Mouse (Mus musculus): Measurements from ENCODE around the gene Lin9.
"Not testable (repeated sequence)": the region's sequence is repeated elsewhere in the genome, so short reads cannot be mapped to it uniquely, and the experiment has no call there.

Gene Lin9

GRCm38 (mm10) chr1:180641137-180641517 is at the start of gene Lin9:
TSS of gene Lin9 (plus strand) at chr1:180641150.
- peak; percentile 89 for DNase-seq (ENCODE audit: low read depth, low spot score)

DNA sequence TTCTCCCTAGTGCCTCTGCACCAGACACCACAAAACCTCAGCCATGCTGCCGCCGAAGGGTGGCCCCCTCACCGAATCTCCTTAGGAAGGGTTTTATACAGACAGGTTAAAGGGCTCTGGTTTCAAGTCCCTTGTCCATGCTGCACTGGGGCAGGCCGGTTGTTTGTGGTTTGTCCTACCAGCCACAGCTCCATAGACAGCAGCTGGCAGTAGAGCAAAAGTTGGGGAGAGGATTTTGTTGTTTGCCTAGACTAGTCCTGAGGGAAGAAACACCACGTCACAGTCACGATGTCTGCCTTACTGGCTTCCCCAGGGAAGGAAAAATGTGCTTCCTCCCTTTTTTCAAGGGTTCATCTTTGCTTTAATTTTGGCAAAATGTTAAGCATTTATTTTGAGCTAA is 40.4 kb upstream of the Lin9 start:
- no peak for DNase-seq (ENCODE audit: low read depth, low spot score)

GRCm38 (mm10) chr1:180601806-180602205 is 39.1 kb upstream of the Lin9 start:
- no peak for DNase-seq (ENCODE audit: low read depth, low spot score)

DNA sequence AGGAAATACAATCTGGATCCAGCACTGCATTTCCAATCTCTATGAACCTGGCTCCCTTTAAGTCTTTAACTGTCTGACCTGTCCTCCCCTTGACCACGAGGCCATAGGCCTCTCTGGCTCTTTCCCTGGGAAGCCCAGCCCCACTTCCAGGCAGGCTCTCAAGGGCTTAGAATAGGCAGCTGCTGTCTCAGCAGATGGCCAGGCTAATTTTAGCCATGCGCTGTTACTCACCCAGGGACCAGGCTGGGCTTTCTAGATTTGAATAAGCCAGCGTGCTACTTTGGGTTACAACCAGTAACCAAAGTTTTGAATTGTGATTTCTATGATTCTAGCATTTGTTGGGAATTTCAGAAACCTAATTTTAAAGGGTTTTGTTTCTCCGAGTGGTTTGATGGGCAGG is 36.4 kb upstream of the Lin9 start:
- DNase-seq (ENCODE audit: low read depth, low spot score), result no peak

DNA sequence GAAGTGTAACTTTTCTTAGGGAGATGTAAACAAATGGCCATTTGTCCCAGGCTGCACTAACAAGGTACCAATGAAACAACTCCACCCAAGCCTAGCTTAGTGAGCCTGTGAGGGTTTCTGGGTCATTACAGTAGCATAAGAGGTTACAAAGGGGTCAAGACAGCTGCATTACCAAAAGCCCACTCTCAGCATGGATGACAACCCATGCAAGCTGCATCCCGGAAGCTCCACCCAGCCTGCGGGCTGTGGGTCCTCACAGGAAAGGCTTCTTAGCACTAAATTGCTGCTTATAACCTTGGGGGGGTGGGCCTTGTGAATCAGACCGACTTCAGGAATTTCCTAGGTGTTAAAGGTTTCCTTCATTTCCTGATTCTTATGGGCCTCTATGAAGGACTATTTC is 34.8 kb upstream of the Lin9 start:
- DNase-seq (ENCODE audit: low read depth, low spot score), result no peak

- DNase-seq (ENCODE audit: low read depth, low spot score), result no peak
These were observed 34.0 kb upstream of the Lin9 start for GRCm38 (mm10) chr1:180606796-180607577.

DNA sequence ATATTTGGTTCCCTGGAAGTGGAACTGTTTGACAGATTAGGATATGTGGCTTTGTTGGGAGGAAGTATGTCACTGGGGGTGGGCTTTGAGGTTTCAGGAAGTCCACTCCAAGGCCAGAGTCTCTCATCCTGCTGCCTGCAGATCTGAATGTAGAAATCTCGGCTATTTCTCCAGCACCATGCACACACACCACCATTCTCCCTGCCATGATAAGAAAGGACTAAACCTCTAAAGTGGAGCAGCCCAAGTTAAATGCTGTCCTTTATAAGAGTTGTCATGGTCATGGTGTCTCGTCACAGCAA is 33.4 kb upstream of the Lin9 start:
- no peak for DNase-seq (ENCODE audit: low read depth, low spot score)

DNA sequence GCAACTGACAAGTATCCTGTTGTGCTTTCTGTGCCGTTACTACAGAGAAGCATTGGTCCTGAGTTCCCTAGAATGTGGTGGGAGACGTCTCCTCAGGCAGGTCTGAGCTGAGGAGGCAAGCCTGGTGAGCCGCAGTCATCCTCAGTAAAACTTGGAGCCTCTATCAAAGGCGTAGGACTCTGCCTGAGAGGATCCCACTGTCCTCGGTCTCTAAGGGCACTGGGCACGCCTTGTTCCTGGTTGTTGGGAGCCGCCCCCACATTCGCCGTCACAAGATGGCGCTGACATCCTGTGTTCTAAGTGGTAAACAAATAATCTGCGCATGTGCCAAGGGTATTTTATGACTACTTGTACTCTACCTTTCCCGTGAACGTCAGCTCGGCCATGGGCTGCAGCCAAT is 29.1 kb upstream of the Lin9 start:
- DNase-seq (ENCODE audit: low read depth, low spot score), result not testable (repeated sequence)

GRCm38 (mm10) chr1:180616762-180617161 is 24.2 kb upstream of the Lin9 start:
- DNase-seq (ENCODE audit: low read depth, low spot score), result no peak

DNA sequence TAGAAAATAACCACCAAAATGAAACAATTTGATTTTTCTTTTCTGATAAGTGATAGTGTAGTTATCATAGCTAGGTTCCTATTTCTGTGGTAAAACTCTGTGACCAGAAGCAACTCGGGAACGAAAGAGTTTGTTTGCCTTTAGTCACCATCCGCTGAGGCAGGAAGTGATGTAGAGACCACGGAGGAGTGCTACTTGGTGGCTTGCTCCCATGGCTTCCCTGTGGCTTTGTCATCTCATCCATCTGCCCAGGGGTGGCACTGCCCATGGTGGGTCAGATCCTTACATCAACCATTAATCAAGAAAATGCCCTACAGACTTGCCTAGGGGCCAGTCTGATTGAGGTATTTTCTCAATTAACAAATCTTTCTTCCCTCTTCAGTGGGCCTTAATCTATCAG is 18.6 kb upstream of the Lin9 start:
- DNase-seq (ENCODE audit: low read depth, low spot score), result no peak

DNA sequence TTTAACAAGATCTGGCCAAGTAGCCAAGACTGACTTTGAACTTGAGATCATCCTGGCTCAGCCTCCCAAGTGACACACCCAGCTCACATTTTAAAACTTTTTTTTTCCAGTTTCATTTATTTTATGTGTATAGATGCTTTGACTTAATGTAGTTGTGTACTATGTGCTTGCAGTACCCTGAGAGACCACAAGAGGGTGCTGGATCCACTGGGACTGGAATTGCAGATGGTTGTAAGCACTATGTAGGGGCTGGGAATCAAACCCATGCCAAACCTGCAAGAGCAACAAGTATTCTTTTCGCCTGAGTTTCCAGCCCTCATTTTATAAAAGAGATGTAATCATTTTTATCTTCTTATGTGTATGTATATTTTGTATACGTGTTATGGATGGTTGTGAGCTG is 17.0 kb upstream of the Lin9 start:
- DNase-seq (ENCODE audit: low read depth, low spot score), result peak; percentile 24

GRCm38 (mm10) chr1:180626141-180626540 is 14.8 kb upstream of the Lin9 start:
- DNase-seq (ENCODE audit: low read depth, low spot score), result no peak

- DNase-seq (ENCODE audit: low read depth, low spot score), result not testable (repeated sequence)
These were observed 3.2 kb upstream of the Lin9 start for GRCm38 (mm10) chr1:180637796-180638195.

DNA sequence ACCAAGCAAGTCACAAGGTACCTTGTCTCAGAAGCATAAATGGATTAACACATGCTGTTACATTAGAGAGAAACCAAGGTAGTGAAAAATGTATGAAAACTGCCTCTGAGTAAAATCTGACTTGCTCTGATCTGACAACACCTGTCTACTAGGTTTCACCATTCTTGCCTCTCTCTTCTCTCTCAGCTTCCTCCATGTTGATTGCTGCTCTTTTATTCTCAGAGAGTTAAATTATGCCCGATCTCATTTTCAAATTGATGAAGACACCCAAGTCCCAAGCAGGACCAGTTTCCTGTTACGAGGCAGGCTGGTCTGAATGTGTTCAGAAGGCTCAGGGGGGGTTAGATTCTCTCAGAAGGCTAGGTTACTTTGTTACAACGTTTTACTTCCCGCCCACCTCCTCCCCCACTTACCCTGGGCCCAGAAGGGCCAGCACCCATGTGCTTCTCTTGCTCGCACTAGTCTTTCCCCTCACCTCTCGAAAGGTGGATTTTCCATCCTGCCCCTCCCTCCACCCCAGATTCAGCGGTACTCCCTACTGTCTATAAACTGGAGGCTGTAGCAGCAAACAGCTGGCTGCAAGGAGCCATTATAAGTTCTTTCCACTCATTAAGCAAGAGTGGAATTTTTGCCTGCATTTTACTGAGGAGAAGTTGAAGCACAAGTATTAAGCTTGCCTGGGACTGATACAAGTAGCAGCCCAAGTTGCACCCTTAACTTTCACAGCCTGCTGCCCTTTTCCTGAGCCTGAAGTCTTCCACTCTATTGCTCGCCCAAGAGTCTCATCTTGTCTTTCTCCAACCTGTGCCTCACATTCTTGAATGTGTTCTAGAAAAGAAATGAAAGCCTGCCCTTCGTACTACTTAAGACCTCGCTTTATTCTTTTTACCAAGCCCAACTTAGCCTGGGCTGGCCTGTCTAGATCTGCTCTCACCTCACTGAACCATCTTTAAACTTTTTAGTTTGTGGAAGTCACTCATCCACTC is 1.2 kb upstream of the Lin9 start:
- no peak for DNase-seq (ENCODE audit: low read depth, low spot score)

GRCm38 (mm10) chr1:180640605-180641125 is 285 bp upstream of the Lin9 start:
- peak; percentile 47 for DNase-seq (ENCODE audit: low read depth, low spot score)

DNA sequence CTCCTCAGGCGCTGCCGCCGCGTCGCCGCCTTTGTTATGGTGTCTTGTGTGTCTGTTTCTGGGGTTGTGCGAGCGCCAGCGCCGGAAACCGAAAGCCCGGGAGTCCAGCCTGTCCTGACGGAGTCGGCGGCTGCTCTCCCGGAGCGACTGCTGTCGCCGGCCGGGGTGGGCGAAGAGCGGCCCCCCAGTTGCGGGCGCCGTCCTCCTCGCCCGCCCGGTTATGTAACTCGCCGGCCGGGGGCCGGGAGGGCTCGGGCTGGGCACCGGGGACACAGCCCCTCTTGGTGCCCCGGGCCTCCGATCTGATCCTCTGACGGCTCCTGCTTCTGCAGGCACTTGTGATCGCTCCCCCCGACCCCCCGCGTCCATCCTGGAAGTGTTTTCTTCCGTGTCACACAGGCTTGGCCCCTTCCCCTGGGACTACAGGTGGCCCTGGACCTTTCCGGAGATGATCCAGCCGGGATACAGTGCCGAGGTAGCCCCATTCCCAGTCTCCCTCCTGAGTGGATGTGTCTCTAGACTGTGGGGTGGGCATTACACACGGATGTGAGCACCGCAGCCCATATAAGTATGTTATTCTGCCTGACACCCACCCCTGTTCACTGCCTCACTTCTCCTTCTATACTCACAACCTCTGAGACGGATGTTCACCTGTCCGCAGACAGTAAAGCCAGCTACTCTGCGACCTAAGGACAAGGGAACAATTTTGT is 723 bp downstream of the Lin9 start:
- peak; percentile 12 for DNase-seq (ENCODE audit: low read depth, low spot score)

GRCm38 (mm10) chr1:180642228-180642564 is 1.2 kb downstream of the Lin9 start:
- DNase-seq (ENCODE audit: low read depth, low spot score), result peak; percentile 13

GRCm38 (mm10) chr1:180691284-180691683 is 50.3 kb downstream of the Lin9 start:
- no peak for DNase-seq (ENCODE audit: low read depth, low spot score)

DNA sequence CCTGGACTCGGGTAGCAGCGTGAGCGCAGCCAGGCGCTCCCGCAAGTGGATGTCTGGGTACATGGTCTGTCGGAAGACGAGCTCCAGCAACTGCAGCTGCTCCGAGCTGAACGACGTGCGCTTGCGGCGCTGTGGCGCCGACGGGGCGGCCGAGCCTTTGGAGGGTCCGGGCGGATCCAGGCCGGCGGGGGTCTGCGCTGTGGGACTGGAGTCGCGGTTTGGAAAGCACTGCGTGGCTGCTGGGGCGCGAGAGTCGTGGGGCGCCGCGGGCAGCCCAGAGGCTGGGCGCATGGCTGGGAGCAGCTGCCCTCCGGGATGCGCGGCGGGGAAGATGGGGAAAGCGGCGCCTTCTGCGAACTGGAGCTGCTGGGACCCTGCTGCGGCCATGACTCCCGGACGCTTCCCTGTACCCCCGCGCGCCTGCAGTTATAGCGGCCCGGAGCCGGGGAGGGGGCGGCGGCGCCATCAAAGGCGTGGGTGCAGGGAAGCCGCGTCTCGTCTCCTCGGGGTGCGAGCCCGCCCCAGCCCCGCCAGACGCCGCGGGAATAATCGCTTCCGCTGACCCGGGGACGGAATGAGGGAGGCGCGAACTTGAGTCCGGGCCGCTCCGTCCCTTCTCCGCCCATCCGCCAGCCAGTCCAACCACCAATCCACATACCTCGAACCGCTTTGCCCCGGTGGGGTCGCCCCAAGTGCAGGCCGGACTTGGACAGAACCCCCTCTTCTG is 55.8 kb downstream of the Lin9 start, which contains the start of gene Mixl1:
Gene Mixl1 (minus strand): TSS at position 409 of the 727 bp plus-strand sequence.
- DNase-seq (ENCODE audit: low read depth, low spot score), result no peak

DNA sequence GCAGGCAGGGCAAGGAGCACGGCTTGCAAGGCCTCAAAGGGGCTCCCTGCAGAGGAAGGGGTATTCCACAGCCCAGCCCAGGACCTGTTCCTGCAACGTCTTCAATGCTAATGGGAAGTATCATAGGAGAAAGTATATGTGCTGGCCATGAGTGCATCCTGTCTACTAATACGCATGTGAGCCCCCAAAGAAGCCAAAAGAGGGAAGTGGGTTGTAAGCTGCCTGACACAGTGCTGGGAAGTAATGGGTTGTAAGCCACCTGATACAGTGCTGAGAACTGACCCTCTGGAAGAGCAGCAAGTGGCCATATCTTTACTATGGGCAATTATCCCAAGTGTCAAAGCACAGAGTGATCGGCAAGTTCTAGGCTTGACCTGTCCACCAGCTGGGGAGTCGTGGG is 57.1 kb downstream of the Lin9 start:
- no peak for DNase-seq (ENCODE audit: low read depth, low spot score)

DNA sequence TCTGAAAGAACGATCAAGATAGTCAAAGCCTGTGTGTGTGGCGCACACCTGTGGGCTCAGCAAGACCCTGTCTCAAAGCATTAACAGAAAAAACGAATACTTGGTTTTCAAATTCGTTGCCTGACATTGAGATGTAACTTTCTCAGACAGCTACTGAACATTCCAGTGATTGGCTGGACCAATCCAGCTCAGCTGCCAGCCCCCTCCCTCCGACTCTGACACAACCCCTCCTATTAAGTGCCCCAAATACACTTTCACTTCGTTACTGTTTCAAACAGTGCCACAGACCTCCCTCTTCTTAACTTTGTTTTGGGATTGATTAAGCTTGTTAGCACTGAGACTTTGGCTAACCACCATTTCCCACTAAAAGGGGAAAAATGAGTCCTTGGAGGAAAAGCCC is 62.5 kb downstream of the Lin9 start:
- no peak for DNase-seq (ENCODE audit: low read depth, low spot score)
